Mouse (Mus musculus): Measurements from ENCODE around the gene Btaf1.

The Btaf1 gene

DNA sequence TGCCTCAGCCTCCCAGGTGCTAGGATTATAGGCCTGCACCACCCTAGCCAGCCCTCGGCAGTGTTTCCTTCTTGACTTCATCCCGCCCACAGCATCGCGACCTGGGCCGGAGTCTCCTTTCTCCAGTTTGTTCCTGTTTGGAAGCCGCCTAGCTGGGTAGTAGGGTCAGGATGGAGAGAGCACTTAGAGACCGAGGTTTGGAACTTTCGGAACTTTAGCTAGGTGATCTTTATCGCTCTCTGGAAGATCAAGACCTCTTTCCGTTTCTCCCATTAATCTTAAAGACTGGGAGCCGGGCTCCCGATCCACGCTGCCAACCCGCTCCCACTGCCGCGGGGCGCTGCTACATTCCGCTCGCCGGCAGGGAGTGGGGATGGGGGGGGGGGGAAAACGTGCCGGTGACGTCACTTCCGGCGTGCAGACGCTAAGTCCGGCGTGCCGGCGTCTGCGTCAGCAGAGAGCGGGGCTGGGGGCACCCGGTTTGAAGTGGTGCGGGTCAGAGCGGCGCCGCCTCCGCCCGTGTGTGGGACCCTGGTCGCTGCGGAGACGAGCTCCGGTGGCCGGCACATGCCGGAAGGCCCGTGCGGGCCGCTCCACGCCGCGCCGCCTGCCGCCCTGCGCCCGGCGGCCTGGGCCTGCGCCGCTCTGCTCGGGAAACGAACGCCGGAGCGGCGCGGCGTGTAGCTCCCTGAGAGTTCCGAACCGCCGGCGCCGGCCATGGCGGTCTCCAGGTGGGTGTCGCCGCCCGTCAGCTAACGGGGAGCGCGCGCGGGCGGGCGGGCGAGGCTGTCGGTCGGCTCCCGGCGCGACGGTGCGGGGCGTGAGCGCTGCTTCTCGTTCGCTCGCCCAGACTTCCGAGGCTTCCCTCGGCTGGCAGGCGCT lies at the start of gene Btaf1:
TSS of gene Btaf1 (plus strand) at position 409 of the 882 bp plus-strand sequence.
- DNase-seq (ENCODE audit: low spot score): peak; percentile 89

DNA sequence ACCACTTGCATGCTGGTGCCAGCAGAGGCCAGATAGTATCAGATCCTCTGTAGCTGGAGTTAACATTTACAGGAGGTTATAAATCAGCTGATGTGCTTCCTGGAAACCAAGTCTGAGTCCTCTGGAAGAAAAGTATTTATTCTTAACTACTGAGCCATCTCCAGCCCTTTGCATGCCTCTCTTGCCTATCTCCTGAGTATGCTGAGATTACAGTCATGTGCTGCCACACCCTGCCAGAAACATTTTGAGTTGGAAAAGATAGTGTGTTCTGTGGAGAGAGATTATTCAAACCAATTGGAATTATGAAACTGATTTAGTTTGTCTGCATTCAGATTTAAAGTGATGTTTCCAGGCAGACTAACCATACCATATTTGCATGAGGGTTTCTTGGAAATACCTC lies 48.5 kb upstream of the Btaf1 start:
- DNase-seq (ENCODE audit: low spot score): no peak

DNA sequence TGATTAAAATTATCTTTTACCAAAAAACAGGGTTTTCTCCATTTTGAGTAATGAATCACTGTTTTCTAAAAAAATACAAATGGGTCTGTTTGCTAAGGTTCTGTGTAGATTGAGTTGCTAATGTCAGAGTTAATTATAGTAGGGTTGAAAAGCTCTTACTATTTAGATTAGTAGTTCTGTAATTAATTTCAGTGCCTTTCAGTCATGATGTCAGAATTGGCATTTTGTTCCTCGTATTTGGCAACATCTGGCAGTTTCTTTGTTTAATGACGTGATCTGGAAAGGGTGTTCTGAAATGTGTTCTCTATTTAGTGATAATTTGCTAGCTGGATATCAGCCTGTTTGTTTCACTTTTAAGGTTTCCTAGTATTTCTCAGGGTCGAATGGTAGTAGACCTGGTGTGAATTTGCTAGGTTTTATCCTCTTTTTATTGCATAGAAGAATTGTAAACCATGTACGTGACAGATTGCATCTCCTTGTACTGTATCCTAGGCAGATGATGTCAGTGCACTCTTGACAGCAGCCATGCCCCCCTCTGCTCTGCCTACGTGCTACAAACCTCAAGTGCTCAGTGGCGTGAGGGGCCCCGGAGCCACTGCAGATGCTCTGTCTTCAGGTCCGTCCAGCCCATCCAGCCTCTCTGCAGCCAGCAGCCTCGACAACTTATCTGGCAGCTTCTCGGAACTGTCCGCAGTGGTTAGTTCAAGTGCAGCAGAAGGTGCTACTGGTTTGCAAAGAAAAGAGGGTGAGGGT lies 47.0 kb upstream of the Btaf1 start:
- DNase-seq (ENCODE audit: low spot score): no peak

DNA sequence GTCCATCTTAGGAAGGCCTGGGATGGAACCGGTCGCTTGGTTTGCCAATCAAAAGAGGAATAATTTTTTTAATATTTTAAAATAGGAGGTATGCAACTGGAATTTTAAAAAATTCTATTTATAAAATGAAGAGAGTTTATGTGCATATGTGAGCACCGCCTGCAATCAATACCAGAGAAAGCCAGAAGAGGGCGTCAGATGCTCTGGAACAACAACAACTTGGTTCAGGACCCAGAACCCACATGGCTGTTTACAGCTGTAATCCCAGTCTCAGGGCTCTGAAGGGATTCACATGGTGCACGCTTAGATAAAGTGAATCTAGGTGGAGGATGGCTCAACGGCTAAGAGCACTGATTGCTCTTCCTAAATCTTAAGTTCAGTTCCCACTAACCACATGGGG lies 42.8 kb upstream of the Btaf1 start:
- peak; percentile 54 for DNase-seq (ENCODE audit: low spot score)

DNA sequence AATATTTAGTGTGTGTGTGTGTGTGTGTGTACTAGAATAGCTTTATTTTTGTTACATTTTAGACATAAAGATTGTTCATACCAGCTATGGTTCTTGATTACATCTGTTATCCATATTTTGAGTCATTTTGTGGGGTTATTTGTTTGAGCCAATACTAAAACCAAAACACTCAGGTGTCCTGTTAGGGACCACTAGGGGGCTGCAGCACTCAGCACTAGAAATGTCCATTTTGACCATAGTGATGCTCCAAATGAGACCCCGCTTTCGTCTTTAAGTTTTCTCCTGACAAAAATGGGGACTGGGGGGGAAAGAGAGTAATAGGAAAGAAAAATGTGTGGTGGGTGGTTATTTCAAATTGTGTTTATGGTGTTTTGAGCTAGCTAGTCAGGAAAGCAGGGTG lies 39.6 kb upstream of the Btaf1 start:
- no peak for DNase-seq (ENCODE audit: low spot score)

DNA sequence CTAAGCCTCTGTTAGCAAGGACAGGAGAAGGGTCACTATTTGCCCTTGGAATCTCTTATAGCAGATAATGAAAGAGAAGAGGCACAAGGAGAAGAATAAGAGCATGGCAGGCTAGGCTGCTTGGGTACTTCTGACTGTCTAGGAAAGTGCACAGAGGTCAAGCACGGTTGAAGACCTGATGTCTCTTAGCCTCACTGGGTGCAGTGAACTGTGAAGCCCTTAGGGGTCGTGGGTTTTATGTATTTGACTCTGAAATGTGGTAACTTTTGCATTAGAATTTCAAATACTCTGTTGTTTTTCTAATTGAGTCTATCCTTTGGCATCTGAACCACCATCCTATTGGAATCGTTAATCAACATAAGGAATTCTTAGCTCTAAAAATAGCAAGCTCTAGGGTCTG lies 38.2 kb upstream of the Btaf1 start:
- no peak for DNase-seq (ENCODE audit: low spot score)

DNA sequence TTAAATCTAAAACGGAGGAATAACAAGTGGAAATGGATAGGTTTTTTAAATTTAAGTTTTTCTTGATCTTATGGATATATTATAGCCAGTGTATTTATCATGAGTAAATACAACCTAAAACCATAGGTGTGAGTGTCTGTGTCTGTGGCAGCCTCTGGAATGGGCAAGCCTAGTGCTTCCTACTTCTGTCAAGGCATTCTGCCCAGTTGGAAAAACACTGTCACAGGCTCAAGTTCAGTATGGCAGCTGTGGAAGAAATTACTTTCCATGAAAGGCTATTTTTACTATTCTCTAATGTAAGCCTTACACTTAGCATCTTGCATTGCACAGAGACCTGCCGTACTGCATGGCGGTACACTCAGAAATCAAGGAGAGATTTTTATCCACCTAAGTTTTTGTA lies 34.1 kb upstream of the Btaf1 start:
- DNase-seq (ENCODE audit: low spot score): no peak

DNA sequence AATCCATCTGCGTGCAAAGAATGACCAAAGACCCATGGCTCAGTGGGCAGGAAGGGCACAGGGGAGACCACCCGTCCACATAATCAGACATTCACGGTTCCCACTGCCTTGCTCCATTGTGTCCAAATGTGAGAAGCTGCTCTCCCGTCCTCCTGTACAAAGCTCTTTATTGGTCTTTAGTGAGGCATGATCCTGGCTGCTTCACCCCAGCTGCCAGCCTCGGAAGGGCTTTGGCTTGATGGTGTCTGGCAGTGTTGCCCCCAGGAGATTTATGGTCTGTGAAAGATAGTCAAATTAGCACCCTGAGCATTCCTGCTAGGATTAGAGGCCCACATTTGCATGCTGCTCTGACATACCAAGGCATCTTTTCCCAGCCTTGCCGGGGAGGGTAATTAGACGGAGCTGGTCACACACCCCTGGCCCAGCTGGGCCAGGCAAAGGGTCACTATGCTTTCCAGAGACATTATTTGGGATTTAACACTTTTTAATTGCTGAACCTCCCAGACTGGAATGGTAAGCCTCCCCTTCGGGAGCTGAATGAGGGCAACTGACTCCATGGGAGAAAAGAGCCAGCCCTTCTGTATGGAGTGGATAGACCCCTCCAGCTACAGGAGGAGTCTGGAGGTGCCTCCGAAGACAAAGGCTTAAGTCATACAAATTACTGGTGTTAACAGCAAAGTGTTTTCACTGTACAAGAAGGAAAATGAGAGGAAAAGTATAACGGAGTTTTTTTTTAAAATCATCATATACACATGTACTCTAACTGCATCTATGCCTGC lies 28.9 kb upstream of the Btaf1 start:
- no peak for DNase-seq (ENCODE audit: low spot score)

DNA sequence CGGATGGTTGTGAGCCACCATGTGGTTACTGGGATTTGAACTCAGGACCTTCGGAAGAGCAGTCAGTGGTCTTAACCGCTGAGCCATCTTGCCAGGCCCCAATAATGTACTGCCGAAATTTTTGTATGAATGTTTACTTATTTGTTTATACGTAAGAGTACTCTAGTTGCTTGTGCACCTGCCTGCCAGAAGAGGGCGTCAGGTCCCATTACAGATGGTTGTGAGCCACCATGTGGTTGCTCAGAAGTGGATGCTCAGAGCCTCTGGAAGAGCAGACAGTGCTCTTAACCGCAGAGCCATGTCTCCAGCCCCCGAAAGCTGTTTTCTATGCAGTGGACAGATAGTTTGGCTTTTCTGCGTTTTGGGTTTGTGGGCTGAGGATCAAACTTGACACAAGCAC lies 28.1 kb upstream of the Btaf1 start:
- DNase-seq (ENCODE audit: low spot score): peak; percentile 53

DNA sequence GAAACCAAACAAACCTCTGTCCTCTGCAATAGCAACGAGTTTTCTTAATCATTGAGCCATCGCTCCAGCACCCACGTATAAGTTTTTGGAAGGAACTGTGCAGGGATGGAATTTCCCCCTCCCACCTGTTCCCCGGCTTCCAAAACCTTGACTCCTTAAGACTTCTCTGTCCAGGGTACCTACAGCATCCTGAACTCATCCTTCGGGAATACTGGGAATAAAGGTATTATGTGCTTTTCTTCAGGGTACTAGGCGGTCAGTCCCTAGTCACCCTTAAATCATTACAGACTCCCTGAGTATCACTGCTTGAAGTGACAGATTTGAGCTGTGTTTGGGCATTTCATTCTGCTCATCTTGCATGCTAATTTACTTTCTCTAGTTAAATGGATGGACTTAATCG lies 22.5 kb upstream of the Btaf1 start:
- DNase-seq (ENCODE audit: low spot score): no peak

DNA sequence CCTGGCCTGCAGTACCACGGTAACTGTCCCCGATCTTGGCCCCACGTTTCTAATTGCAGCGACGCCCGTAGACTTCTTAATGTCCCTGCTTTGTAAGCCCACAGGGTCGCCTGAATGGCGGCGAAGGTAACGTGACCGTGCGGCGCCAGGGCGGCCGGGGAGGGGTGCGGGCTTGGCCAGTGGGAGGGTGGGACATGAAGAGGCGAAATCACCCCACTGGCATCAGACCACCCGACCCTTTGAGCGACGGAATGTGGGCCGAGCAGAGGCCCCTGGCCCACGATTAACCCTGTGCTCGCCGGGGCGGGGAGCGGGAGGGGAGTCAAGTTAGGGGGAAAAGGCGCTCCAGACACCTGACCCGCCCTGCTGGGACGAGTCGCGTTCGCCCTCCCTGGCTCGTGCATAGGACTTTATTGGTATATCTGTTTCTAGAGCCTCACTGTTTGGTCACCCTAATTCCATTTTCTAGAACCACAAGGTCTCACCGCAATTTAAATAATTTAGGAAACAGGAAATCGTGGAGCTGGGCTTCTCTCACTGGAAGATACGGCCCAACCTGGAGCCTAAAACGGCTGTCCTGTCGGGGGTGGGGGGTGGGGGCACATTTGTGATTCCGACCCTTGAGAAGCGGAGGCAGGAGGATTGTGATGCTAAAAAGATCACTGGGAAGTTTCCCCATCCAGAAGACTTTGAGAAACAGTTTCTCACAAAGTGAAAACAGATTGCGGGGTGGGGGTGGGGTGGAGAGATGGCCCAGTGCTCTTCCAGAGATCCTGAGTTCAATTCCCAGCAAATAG lies 21.5 kb upstream of the Btaf1 start:
- peak; percentile 62 for DNase-seq (ENCODE audit: low spot score)

DNA sequence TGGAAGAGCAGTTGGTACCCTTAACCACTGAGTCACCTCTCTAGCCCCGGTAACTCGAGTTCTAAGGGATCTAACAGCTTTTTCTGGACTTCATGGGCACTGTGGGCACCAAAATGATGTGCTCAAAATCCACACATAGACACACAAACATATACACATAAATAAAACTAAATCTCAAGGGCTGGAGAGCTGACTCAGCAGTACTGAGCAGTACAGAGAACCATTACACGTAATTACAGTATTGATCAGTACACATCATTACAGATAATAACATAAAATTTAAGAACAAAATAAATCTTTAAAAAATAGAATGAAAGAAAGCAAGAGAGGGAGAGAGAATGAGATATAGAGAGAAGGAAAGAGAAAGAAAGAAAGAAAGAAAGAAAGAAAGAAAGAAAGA lies 16.7 kb upstream of the Btaf1 start:
- DNase-seq (ENCODE audit: low spot score): no peak

DNA sequence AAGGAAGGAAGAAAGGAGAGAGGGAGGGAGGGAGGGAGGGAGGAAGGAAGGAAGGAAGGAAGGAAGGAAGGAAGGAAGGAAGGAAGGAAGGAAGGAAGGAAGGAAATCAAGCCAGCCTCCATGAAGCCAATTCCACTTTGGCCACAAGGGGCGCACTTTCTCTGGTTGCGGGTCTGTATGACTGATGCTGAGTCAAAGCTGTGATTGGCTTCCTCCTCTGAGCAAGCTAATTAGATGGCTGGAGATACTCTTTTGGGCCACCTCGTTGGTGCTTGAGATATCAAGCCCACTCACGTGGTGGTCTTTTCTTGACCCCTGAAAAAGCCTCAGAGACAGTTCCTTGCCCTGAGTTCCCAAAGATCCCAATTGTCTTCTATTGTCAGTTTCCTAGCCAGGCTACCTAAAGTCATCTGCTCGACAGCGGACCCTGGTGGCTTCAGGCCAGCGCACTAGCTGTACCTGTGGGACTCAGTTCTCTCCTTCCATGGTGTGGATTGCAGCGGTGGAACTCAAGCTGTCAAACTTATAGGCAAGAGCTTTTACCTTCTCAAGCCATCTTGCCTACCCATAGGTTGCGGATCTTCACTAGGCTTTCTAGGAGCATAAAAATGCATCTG lies 16.1 kb upstream of the Btaf1 start:
- DNase-seq (ENCODE audit: low spot score): peak; percentile 86

DNA sequence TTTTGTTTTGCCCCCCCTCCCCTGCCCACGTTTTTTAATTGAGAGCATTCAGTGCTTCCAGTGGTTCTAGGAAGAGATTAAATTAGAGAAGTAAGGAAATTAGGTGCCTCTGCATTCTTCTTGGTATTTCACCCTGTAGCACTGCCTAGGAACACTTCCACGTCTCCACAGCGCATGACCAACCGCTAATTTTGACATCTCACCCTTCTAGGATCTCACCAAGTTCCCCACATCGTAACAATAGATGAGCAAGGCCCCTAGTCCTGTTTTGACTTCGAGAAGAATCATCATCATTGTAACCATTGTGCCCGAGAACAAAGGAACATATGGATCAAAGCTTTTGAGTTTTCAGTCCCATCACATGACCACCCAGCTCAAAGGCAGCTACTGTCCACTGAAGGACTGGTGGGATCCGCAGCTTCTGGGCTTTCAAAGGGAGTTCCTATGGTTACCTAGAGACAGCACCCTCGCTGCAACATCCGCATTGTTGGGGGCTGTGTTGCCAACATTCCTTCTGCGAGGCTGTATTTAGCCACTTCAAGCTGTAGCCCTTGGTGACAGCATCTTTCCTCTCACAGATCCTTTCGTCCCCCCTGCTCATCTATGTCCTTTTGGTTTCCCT lies 15.3 kb upstream of the Btaf1 start:
- DNase-seq (ENCODE audit: low spot score): no peak

DNA sequence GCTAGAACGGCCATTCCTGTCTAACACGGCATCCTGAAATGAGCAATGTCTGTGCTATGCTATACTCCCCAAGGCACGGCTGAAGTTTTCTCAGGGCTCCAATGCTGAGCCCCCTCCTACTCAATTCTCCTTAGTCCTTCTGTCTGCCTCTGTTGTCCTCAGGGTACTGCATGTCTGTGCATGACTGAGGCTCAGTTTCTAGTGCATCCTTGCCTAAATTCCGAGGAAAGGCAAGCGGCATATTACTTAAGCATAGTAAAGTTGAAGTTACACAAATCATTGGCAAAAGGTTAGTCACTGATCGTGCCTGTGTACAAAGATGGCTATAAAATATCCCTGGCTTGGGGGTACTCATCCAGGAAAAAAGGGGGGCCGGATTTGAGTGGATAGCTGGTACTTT lies 12.8 kb upstream of the Btaf1 start:
- no peak for DNase-seq (ENCODE audit: low spot score)

DNA sequence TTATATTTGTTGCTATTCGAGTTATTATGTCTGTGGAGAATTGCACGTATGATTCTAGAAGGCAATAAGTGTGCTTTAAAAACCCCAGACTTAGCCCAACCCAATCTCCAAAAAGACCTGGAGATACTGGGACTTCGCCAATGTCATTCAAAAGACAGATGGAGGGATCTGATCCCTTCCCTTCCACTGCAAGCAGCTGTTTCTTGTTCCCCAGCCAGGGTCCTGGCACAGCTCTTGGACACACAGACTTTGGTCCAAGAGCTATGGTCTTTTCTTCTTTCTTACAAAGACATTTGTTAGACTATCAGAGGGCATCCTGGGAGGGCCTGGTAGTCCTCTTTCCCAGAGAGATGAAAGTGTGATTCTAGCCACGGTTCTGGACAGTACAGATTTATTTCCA lies 9.7 kb upstream of the Btaf1 start:
- DNase-seq (ENCODE audit: low spot score): no peak

DNA sequence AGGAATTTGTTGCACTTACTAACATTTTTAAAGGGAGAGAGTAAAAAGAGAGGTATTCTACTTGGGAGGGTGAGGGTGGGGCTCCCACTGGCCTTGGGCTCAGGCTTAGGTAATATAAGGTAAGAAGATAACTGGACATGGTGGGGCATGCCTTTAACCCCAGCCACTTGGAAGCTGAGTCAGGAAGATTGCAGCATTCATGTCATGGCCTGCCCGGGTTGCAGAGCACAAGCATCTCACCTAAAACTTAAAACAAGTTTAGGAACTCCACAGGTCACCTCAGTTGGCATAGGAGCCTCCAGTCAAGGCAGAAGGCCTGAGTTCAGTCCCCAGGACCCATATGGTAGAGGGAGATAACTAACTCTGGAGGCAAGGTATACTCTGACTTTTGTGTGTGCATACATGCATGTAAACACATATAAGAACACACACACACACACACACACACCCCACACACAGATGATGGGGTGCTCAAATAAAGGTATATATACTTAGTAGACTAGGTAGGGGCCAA lies 8.9 kb upstream of the Btaf1 start:
- no peak for DNase-seq (ENCODE audit: low spot score)

DNA sequence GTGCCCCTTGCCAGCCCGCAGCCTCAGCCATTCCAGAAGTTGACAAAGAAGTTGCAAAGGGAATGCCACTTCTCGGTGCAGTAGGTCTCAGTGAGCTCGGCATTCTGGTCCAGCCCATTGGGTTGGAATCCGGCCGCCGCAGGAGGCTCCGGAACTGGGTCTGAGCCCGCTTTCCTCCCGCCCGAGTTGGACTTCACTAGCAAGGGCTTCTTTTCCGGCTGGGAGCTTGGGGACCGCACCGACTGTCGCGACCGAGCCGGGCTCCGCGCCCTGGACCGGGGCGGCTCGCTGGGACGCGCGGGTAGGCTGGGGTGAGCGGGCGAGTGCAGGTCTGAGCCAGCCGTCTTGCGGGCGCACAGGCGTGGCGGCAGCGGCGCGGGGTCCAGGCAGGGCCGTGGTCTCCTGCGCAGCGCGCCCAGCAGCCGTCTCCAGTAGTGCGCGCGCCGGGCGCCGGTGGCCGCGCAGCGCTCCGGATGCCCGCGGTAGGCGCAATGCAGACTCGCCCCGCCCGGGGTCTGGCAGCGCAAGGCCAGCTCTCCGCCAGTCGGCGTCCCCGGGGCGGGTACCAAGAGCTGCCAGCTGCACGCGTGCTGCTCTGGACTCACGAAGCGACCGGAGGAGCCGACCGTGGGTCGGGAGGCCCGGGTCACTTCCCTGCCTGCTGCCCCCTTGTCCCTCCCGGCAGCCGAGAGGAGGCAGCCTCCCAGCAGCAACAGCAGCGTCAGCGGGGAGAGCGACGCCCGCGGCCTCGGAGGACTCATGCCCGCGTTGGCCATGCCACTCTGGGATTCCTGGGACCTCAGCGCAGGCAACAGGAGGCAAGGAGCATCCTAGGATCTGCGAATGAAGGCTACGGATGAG lies 7.2 kb upstream of the Btaf1 start:
- peak; percentile 83 for DNase-seq (ENCODE audit: low spot score)

DNA sequence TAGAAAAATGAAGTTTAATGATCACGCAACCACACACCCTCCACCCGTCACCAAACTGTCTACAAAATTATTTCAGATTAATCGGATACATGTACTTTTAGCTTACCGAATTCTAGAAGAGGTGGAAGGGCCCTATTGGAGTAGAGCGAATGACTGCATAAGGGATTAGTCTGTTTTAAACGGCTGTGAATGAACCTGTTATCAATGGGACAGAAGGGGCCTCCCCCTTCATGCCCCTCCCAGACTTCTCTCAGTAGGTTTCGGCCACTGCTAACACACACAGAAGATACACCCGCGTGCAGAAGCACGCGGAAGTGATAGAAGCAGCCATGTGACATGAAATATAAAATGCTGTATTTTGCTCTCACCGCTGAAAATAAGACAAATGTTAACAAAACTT lies 6.4 kb upstream of the Btaf1 start, which contains the start of gene Fgfbp3:
TSS of gene Fgfbp3 (minus strand) at position 150 of the 400 bp plus-strand sequence.
- DNase-seq (ENCODE audit: low spot score): no peak

DNA sequence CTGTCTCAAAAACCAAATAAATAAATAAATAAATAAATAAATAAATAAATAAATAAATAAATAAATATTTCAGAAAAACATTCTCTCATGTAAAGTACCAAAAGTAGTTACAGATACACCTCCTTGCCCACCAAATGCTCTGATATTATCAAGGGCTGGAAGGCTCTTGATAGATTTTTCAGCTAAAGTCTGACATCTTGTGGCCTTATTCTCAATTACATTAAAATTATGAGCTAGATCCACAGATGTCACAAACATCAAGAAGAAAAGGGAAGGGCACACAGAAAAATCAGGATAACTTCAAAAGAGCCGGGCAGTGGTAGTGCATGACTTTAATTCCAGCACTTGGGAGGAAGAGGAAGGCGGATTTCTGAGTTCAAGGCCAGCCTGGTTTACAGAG lies 3.9 kb upstream of the Btaf1 start:
- DNase-seq (ENCODE audit: low spot score): no peak
